Mouse (Mus musculus): ENCODE results near the gene Rpl12.

Rpl12 gene

DNA sequence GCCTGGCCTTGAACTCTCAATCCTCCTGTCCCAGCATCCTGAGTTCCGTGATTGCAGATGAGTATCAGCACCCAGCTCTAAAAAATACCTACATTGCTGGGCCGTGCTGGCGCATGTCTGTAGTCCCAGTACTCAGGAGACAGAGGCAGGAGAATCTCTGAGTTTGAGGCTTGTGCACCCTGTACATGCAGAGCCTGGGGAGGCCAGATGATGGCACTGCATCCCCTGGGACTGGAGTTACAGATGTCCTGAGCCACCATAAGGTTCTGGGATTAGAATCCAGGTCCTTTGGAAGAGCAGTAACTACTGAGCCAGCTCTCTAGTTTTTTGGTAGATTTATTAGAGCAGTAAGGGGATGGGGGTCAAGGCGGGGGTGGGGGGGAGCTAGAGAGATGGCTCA is 20.9 kb upstream of the Rpl12 start:
- no peak for DNase-seq (ENCODE audit: low spot score)

DNA sequence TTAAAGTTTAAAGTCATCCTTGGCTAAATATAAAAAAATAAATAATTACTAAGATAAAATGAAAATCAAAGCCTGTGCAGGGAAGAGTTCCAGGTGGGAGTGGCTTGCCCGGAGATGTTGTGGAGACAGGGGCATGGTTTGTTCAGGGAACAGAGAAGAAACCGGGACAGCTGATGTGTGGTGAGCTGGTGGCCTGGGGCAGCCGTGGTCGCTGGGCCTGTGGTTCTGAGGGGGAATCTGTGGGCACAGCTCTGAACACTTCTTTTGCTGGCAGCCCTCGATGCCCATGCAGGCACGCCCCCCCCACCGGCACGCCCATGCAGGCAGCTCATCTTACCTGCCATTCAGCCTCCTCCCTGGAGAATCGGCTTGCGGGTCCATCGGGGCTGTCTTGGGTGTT is 13.9 kb upstream of the Rpl12 start:
- no peak for DNase-seq (ENCODE audit: low spot score)

DNA sequence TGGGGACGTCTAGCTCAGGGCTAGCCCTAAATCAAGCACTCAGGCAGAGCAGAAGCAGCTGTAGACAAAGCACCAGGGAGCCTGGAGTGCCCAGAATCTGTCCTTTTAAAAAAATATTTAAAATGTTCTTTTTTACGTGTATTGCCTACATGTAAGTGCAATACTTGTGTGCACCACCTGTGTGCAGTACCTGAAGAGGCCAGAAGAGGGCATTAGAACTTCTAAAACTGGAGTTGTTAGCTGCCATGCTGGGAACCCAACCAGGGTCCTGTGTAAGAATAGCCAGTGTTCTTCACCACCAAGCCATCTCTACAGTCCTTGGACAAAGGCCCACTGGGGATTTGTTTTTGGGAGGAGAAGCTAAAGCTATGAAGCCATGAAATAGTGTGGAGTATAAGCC is 6.8 kb upstream of the Rpl12 start:
- DNase-seq (ENCODE audit: low spot score): no peak

DNA sequence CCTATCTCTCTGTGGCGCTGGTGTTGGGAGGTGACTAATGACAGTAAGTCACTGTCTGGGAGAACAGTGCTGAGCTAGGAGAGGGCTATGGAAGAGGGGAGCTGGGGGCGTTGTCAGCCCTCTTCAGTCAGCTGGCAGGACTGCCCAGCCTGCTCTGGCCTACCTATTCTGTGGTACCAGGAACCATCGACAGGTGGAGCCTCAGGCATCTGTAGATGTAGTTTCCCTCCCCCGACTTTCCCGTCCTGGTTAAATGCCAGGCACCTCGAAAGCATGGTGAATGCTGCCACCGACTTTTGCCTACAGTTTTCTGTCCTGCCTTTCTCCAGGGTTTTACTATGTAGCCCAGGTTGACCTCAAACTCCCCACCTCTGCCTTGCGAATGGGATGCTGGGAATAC is 4.0 kb upstream of the Rpl12 start:
- no peak for DNase-seq (ENCODE audit: low spot score)

DNA sequence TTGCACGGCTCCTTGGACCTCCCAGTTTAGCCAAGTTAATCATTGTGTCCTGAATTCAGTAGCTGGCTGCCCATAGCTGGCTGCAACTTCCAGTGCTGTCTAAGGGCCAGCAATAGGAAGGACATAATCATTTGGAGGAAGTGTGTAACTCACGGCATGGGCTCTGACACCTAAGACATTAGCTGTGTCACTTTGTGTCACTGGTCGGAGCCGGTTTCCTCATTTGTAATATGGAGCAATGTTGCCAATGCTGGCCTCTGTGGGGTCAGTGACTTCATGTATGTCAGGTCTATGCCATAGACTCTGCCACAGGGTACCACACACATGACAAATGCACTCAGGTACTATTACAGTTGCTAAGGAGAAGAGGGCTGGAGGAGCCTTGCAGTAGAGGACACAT is 1.1 kb upstream of the Rpl12 start:
- DNase-seq (ENCODE audit: low spot score): no peak

DNA sequence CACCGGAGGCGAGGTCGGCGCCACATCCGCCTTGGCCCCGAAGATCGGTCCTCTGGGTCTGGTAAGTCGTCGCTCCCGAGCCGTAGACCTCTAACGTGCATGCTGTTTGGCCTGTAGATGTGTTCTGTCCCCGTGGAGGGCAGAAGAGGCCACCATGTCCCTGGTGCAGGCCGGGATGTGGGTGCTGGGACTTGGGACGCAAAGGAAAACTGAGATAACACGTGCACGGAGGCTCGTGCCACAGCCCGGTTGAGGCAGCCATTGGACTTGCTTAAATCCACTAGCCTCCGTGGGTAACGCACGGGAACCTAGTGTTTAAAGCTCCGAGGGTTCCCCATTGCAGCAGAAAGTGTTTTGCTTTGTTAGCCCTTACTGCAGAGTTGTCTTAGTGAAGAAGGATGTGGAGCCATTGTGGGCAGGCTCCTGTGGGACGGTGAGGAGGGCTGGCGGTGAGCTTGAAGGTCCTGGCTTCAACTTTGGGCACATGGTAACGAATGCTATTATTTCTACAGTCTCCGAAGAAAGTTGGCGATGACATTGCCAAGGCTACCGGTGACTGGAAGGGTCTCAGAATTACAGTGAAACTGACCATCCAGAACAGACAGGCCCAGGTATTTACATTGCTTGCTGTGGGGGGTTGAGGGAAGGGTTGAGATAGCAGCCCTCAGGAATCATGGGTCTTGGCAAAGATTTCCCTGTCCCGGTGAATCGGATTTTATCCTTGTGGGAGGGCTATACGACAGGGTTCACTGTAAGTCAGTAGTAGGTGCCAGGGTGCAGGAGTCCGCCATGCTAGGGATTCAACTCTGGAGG is 909 bp downstream of the Rpl12 start:
- peak; percentile 49 for DNase-seq (ENCODE audit: low spot score)

DNA sequence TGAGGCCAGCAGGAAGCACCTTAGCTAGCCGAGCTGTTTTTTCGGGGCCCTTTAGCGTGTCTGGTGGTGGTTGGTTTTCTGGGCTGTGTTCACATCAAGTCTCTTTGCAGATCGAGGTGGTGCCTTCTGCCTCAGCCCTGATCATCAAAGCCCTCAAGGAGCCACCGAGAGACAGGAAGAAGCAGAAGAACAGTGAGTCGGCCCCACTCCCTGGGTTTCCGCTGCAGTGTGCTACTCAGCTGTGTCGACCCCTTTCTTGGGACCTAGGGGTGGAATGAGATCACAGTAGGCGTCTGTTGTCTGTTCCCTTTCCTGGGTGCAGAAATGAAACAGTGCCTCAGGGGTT is 1.5 kb downstream of the Rpl12 start:
- DNase-seq (ENCODE audit: low spot score): no peak

DNA sequence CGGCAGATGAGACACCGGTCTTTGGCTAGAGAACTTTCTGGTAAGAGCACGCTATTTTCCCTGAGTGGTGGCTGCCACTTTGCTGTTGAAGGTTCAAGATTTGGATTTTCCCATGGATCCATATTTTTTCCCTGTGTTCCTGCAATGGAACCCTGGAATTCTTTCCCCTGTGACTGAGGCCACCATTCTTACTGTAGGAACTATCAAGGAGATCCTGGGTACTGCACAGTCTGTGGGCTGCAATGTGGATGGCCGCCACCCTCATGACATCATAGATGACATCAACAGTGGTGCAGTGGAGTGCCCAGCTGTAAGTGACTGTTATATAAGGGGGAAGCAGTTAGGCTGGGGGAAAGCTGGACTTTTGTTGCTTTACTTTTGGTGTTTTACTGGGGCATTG is 2.2 kb downstream of the Rpl12 start:
- no peak for DNase-seq (ENCODE audit: low spot score)

DNA sequence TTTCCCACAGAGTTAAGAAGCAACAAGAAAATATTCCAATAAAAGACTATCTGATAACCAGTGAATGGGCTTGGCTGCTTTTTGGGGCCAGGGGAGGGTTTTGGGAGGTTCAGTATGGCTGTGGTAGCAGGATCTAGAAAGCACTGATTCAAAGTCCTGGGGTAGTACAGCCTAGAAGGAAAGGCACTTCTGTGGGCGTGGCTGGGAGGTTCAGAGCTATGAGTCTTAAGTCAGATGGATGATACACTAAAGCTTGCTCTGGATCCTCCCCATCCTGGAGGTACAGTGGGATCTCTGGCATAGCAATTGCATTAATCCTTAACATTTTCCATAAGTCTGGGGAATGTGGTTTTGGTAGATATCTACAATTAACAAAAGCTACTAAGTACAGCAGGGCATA is 2.6 kb downstream of the Rpl12 start:
- no peak for DNase-seq (ENCODE audit: low spot score)

DNA sequence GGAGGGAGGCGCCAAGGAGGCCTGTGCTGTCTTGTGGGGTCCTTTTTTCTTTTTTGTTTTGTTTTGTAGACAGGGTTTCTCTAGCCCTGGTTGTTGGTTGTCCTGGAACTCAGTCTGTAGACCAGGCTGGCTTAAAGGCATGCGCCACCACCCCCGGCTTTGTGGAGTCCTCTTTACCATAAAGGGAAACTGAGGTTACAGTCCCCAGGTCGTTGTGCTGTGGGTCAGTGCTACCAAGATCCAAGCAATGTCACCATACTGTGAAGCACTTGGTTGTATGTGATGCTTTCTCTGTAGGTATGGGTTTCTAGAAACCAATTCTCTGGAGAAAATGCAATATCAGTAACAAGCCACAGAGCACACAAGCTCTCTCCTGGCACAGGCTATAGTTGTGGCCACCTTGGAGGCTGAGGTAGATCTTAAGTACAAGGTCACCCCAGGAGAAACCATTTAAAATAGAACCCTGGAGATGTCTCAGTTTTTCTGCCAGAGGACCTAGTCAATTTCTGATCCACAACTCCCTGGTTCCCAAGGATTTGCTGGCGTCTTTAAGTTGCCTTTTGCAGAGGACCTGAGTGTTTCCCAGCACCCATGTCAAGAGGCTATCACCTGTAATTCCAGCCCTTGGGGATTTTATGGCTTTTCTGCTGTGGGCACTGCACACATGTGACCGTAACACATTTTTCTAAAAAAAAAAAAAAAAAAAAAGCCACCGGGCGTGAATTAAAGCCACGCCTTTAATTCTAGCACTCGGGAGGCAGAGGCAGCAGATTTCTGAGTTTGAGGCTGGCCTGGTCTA is 3.5 kb downstream of the Rpl12 start:
- DNase-seq (ENCODE audit: low spot score): peak; percentile 27

DNA sequence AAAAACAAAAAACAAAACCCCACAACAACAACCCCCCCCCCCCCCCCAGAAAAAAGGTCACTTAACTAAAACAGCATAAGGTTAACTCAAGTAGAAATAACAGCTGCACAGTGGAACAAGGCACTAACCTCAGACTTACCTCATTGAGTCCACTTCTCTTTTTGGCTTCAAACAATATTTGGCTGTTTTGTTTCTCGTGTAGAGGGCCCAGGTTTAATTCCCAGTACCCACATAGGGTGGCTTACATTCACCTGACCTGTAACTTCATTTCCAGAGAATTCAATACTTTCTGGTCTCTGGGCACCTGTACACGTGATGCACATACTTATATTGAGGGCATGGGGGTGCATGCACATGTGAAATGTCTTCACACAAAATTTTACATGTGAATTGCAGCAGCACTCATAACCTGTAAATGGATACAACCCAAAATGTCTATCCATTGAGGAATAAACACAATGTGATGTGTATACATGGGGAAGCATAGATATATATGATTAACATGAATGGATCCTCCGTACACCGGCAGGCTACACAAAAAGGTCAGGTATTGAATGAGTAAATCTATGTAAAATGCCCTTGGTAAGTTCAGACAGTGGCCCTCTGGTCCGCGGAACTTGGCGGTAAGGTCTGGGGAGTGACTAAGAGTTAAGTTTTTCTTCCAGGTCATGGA is 4.3 kb downstream of the Rpl12 start:
- peak; percentile 27 for DNase-seq (ENCODE audit: low spot score)

DNA sequence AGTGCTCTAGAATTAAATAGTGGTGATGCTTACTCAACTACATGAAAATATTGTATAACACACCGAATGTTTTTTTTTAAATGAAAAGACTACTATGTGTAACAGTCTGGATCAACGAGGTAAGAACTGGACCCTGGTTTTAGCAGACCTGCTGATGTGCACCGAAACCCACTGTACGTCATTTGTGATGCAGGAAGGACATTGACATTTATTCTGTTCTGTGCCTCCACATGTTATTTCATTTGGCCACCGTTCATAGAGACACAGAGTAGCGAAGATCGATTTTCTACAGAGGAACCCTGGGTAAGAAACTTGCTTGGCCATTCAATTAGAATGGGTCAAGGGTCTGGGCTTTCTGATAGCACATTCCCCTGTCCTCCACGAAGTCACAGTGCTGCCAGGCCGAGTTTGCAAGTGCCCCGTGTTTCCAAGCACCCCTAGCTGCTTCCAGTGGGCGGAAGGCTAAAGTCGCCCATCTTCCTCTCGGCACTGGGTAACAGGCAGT is 4.9 kb downstream of the Rpl12 start:
- DNase-seq (ENCODE audit: low spot score): no peak

DNA sequence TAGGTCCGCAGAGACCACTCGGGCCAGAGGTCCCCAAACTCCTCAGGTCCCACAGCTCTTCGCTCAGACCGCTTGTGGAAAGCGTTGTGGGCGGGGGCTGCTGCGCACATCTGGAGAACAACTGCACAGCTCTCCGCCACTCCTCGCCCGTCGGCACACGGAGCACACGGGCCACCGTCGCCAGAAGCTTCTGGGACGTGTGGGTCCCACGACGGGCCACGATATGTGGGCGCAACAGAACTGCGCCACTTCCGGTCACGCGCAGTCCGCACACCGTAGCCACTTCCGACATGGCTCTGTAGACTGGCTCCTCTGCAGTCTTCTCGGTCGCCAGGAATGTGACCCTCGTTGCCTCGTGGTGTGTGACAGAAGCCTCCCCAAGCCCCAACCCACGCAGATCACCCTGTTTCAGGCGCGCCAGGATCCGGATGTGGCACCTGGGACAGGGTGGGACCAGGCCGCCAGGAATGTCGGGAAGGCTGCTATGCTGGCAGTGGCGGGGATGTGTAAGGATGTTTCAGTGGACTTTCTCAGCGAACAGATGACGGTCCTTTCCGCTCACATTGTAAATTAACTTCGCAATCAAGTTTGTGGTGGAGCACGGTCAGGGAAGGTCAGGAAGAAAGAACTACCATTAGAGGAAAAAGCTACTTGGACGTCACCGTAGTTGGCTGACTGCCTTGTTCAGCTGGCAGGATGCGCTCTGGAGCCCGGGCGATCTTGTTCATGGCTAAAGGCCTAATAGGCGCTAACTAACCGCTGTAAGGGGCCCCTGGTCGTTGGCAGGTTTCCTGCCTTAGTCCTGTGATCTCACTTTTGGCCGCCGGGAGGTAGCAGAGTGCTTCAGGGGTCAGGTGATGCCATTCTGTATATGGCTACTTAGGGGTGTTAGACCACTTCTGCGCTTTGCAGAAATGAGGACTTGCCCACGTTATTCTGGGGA is 5.6 kb downstream of the Rpl12 start:
- peak; percentile 95 for DNase-seq (ENCODE audit: low spot score)

DNA sequence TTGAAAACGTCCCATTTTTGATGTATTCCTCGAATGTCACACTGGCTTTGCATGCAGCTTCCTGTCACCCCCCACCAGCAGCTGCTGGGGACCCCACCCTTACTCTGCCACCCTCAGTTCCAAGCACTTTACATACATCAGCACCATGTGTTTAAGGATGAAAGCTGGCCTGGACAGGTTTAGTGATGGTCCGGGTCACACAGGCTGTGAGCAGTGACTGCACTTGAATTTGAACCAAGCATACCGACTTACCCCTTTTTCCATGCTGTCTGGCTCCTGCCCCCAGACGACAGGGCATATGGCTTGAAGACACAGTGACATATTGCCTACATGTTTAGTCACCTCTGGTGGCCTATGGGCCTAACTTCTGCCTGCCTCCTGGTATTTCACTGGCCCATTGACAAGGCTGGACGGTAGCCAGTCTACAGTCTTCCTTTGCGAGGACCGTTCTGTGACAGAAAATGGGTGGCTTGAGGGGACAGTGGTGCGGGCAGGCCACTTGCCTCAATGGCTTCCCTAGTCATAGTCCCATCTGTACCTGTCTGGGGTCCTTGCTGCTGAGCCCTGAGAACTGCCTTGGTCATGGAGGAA is 6.8 kb downstream of the Rpl12 start:
- DNase-seq (ENCODE audit: low spot score): no peak

DNA sequence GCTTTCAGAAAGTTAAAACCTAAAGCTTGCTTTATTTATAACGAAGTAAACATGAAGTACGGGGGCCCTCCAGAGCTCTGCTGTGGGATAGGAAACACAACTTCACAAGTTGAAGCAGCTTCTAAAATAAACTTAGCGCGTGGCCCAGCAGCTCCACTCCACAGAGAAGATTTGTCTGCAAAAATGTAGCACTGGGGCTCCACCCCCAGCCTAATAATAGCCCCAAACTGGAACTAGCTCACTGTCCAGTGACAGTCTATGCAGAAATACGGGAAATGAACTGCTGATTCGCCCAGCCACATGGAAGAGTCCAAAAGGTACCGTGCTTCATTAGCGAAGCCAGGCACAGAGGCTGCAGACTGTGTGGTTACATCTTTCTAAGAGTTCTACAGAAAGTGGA is 8.0 kb downstream of the Rpl12 start:
- DNase-seq (ENCODE audit: low spot score): no peak

DNA sequence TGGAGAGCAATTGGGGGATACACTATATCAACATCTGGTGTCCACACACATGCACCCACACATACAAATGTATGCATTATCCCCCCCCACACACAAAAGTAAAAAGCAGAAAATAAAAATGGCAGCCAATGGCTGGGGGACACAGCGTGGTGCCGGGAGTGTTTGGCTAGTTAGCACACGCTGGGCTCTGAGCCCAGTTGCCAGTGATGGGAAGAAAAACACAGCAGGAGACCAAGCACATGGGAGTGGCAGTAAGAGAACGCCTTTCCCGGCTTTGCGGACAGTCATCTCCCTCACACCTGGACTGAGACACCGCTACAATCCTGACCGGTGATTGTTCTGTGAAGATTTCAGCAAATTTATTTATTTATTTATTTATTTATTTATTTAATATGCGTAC is 9.9 kb downstream of the Rpl12 start:
- no peak for DNase-seq (ENCODE audit: low spot score)

DNA sequence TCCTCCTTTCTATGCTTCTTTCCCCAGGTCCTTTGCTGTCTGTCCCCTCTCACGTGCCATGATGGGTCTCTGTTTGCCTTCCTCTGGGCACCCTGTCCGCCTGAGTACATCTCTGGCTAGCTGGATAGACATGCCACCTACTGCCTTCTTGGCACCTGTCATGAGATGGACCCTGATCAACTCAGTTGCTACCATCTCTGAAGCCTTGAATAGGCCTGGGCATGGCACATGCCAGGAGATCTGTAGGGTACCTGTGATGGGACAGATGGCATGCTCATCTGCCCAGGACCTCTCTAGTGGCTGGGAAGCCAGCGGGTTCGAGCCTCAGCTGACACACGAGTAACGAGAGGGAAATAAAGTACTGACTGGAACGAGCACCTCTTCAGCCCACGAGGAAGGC is 12.9 kb downstream of the Rpl12 start:
- DNase-seq (ENCODE audit: low spot score): no peak

DNA sequence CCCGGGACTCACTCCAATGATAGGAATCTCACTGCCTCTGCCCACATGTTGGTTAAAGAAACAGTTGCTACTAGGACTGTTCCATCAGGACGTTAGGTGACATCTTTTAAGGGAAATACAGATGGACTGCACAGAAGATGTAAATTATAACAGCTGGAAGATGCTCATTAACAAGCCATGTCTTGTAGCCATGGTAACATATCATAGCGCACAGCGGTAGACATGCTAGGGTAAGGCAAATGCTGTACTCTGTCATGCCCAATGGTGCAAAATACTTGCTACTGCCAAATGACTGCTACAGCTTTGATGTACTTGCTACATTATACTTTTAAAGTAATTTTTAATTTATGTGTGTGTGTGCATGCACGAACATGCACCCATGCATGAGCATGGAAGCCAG is 15.8 kb downstream of the Rpl12 start:
- DNase-seq (ENCODE audit: low spot score): no peak

DNA sequence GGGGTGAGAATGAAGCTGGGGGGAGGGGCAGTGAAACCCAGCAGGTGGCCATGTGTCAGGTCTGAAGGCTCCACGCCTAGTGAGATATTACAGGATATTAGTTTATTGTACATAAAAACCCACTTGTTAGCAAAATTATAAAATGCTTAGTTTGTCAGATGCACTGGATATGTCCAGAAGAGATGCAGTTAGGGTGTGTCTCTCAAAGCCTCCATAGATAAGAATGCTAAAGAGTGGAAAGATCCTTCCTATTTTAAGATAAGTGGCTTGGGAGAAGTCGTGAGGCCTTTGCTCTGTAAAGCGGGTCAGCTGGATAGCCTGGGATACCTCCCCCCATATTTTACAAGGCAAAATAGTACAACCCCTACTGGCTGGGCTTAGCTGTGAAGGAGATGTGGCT is 17.3 kb downstream of the Rpl12 start:
- DNase-seq (ENCODE audit: low spot score): no peak

DNA sequence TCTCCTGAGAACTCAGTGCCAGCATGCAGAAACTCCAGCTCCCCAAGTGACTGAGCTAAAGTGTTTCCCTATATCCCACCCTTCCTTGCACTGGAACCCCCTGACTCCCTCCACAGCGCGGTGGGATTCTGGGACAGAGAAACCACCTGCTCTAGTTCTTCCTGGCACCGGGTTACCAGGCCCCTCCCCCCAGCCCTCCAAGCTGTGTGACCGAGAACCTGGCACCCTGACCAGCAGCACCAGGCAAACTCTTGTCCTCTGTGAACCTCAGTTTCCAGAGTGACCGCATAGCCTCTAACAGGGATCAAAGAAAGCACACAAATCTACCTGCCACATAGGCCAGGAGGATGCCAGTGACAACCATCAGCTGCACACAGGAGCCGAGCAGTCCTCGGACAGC is 18.3 kb downstream of the Rpl12 start:
- DNase-seq (ENCODE audit: low spot score): no peak

DNA sequence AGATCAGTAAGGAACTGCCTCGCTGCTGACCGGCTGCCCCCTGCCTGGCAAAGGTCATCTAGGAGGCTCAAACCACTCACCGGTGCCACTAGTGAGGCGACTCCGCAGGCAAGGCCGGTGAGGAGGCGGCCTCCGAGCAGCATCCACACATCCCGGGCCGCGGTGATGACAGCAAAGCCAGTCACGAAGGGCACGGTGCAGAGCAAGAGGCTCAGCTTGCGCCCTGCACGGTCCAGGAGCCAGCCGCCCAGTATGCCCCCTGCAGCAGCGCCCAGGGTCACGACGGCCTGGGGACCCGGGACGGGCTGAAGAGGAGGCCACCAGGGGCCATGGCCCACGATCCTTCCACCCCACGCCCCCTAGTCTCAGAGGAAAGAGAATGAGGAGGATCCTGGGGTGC is 19.9 kb downstream of the Rpl12 start:
- DNase-seq (ENCODE audit: low spot score): peak; percentile 35
